Mouse (Mus musculus): Measurements from ENCODE around the gene Rreb1. TPM values are rescaled to one million over a fixed set of nuclear protein-coding genes. Genes with fewer than 3 reads are reported as not detected.

Gene Rreb1
- 10 to 100 TPM; 20.7 to 44.1 TPM for total RNA-seq (2021)

DNA sequence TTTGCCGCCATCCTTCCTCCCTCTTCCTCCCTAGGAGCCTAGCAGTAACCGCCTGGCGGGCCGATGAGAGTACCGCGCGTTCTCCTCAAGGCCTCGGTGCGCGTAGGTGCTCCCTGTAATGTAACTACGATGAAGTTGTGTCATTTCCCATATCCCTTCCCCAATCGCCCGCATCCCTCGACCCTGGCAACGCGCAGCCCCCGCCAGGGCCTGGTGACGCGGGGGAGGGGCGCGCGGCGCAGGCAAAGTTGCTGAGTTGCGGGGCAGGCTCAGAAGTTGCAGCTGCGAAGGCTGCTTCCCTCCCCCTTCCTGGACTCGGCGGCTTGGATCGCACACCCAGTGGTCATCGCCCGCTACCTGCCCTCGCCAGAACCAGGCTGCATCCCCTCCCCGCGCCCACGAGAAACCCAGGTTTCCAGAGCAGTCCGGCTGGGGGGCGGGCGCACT, at the start of gene Rreb1:
Rreb1 (plus strand) TSS at position 254 of the 447 bp plus-strand sequence.
- peak; percentile 39 to 45 for DNase-seq (ENCODE audit: low spot score in 2 of 2)
- intact Hi-C loops (cut with DNase I): no loop called here

DNA sequence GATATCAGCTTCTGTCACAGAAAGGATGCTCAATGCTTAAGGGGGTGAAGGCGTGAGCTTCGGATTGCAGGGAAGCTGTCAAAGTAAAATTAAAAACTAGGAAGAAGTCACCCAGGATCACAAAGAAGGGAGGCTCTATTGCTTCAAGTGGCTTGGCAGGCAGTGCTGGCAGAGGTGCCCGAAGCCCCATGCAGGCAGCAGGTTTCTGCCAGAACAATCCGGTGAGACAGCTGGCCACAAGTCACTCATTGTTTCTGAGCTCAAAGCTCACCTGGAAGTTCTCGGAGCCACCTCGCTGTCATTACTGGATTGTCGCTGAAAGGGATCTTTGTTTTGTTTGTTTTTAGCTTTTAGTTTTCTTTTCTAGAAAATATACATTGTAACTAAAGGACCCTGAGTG, 49.6 kb upstream of the Rreb1 start:
- DNase-seq (ENCODE audit: low spot score in 2 of 2): no peak
- intact Hi-C loops (cut with DNase I): no loop called here

DNA sequence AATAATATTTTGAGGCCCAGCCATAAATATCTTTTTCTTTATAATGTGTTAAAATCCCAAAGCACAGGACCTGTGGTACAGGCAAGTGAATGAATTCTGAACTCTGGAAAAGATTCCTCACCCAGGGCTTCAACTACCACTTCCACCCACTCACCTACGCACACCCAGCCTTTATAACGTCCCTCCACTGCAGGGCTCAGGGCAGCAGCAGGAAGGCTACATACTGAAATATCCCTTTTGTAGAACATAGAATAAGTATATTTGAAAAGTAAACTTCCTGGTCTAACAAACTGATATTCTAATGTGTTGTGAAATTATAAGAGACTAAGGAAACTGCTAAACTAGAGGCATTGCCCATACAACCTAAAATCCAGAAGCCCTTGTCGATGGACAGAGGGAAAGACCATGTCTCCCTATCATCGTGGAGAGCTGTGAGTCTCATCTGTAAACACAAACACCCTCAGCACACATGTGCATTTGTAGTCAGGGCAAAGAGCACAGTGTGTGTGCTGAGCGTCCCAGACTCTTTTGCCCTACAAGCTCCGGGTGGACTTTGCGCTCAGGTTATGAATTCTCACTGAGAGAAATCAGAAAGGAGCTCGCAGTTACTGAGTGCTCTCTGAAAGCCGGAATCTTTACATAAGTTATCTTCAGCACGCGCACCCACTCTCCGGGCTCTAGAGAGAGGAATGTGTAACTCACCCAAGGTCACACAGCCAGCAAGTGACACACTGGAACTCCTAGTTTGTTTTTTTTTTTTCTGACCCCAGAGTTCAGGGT, 46.1 kb upstream of the Rreb1 start:
- intact Hi-C loops (cut with DNase I): no loop called here
- DNase-seq (ENCODE audit: low spot score in 2 of 2): no peak

DNA sequence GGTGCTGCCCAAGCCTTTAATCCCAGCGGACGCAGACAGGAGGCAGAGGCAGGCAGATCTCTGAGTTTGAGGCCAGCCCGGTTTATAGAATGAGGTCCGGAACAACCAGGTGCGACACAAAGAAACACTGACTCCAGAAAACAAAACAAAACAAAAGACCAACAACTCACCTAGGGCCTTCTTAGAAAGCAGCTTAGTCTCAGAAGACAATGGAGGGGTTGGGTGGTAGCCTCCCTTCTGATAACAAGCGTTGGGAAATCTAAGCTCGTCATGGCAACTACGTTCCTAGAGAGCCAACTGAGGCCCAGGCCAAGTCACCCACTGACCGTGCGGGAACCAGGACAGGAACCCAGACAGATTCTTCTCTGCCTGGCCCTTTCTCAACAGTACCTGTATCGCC, 43.7 kb upstream of the Rreb1 start:
- DNase-seq (ENCODE audit: low spot score in 2 of 2): no peak
- intact Hi-C loops (cut with DNase I): no loop called here

DNA sequence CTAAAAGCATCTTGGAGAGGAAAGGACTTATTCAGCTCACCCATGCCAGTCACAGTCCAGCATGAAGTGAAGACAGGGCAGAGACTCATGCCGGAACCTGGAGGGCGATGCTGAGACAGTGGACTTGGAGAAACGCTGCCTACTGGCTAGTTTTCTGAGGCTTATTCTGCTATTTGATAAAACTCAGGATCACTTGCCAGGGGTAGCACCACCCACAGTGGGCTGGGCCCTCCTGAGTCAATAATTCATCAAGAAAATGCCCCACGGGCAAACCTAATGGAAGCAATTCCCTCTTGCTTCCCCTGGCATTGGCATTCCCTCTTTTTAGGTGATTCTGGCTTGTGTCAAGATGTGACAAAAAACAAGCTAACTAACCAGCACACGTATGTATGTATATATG, 38.1 kb upstream of the Rreb1 start:
- intact Hi-C loops (cut with DNase I): no loop called here
- no peak for DNase-seq (ENCODE audit: low spot score in 2 of 2)

DNA sequence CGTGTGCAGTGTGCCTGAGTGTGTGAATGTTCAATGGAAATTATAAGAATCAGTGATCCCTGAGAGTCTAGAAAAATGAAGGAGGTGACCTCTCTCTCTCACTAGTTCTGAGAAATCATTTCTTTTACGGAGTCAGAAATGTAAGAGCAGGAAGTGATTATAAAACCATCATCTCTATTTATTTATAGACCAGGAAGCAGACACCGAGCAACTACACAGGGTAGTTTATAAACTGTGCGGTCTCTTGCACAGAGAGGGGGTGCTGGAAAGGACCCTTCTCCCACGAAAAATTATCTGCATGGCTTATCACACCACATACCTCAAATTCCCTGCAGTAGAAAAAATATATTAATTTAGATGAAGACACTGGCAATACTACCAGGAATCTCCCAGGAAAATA, 37.4 kb upstream of the Rreb1 start:
- DNase-seq (ENCODE audit: low spot score in 2 of 2): no peak
- intact Hi-C loops (cut with DNase I): no loop called here

DNA sequence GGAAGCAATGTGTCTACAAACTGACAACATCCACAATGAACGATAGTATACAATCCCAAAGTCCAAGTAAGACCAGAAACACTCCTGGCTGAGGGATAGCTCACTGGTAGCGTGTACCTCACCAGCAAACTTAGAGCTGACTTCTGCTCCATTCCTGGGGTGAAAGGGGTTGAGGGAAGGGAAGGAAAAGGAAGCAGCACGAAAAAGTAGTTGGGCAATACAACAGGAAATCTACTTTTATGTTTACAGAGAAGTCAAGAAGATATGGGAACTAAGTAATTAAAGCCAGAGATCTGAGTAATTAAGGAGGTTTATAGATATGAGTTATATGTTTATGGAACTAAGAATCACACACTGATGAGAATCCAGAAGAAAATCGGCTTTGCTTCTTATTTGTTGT, 36.0 kb upstream of the Rreb1 start:
- DNase-seq (ENCODE audit: low spot score in 2 of 2): no peak
- intact Hi-C loops (cut with DNase I): no loop called here

DNA sequence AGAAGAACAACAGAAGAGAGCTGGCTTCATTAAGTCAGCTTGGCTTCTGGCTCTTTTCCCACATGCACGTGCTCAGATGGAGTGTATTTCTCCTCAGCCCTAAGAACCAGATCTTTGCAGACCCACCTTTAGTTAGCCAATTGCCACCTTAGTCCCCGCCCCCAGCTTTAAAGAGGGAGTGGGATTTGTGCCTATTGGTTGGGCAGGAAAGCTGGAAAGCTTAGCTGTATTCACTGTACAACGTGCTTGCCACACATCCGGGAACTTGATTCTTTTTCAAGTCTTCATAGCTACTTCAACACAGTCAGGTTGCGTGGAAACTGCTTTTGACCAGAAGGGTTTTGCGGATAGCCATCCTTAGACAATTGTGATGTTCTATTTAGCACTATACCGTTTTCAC, 30.7 kb upstream of the Rreb1 start:
- intact Hi-C loops (cut with DNase I): no loop called here
- DNase-seq (ENCODE audit: low spot score in 2 of 2): no peak

DNA sequence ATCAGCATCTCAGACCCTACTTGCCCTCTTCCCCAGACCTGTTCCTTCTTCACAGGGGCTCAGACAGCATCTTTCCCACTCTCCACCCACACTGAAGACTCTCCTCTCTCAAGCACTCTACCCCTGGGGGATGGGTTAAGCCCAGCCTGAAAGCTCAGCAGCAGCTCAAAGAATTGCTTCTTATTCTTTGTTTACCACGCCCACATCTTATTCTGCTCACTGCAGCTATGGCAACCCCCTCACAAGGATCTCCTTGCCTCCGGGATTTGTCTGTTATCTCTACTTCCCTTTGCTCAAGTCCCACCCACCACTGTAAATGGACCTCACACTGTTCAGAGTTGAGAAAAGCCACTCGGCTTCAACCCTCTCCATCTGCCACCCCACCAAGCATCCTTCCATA, 28.7 kb upstream of the Rreb1 start:
- DNase-seq (ENCODE audit: low spot score in 2 of 2): peak in 1 of 2 experiments; percentile 6
- intact Hi-C loops (cut with DNase I): no loop called here

DNA sequence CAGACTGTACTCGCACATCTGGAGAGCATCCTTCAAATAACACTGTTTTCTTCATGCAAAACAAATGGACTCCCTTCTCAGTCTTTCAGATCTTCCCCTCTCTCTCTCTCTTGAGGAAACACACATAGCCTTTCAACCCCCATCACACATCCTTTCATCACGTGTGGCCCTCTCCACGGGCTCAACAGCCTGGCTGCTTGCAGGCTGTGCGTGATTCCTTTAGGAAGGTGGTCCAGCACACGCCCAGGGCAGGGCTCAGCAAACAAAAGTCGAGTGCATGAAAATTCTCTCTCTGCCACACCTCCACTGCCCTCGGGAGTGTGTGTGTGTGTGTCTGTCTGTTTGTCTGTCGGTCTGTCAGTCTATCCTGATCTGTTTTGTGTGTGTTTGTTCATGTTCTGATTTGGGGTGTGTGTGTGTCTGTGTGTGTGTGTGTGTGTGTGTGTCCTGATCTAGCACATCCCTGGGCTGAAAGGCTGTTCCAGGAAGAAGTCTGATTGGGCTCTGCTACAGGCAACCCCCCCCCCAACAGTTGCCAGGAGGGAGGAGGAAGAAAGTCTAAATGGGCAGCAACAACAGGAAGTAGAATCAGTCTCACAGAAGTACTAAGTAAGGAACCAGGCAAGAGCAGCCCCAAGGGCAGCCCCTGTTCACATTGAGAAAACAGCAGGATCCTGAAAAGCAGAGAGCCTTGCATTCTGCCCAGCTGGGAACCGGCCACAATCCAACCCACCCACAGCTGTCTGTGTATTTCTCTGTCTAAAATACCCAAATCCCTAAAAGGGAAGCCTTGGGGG, 26.8 kb upstream of the Rreb1 start:
- peak; percentile 29 to 33 for DNase-seq (ENCODE audit: low spot score in 2 of 2)
- intact Hi-C loops (cut with DNase I): no loop called here

DNA sequence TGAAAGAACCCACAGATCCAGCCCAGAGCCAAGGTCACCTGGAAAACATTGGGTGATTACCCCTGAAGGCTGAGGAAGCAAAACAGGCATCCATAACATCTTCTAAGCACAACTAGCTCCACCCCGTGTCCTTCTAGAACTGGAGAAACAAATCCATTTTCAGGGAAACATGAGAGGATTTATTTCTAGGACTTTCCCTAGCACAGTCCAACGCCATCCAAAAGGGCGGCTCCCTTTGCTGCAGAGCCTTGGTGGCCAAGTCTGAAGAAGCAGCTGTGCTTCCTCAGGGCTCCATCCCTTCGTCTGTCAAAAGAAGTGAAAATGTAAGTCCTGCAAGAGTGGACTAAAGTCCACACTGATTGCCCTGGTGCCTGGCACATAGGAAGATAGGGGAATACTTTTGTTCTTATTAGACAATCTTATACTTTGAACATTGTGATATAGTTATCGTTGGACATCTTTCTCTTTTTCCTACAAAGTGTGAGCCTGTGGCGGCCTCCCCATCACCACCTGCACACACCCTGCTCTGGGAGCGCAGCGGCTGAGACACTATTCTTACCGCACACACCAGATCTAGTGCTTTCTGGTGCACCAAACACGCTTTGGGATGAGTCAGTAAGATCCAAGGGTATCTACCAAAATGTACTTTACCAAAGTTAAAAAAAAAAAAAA, 18.7 kb upstream of the Rreb1 start:
- intact Hi-C loops (cut with DNase I): no loop called here
- no peak for DNase-seq (ENCODE audit: low spot score in 2 of 2)

DNA sequence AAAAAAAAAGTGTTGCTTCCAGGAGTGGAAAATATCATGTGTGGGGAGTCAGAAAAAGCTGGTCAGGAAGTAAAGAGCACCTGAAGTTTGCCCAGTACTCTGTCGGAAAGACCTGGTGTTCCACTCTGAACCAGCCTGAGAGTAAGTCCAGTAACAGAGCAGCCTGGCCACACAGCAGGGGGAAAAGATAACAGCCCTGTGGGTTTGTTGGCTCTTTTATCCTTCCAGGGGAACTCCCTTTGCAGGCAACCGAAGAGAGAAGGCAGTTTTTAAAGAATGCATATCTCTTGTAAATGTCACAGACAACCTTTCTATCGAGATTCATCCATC, 18.2 kb upstream of the Rreb1 start:
- DNase-seq (ENCODE audit: low spot score in 2 of 2): no peak
- intact Hi-C loops (cut with DNase I): no loop called here

DNA sequence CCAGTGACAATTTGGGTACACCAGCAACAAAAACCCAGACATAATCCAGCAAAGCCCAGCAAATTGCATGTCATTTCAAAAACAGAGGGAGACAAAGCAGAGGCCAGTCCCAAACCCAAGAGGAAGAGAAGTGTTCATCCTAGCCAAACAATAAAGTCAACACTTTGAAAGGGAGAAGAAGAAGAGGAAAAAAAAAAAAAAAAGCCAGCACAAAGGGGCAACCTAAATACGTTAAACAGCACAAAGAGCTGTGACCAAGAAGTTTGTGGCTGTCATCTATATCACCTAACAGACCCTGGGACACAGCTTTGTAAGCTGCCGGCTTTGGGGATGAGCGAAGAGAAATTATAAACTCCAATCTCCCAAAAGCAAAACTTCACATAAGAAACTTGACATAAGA, 17.8 kb upstream of the Rreb1 start:
- DNase-seq (ENCODE audit: low spot score in 2 of 2): no peak
- intact Hi-C loops (cut with DNase I): no loop called here

DNA sequence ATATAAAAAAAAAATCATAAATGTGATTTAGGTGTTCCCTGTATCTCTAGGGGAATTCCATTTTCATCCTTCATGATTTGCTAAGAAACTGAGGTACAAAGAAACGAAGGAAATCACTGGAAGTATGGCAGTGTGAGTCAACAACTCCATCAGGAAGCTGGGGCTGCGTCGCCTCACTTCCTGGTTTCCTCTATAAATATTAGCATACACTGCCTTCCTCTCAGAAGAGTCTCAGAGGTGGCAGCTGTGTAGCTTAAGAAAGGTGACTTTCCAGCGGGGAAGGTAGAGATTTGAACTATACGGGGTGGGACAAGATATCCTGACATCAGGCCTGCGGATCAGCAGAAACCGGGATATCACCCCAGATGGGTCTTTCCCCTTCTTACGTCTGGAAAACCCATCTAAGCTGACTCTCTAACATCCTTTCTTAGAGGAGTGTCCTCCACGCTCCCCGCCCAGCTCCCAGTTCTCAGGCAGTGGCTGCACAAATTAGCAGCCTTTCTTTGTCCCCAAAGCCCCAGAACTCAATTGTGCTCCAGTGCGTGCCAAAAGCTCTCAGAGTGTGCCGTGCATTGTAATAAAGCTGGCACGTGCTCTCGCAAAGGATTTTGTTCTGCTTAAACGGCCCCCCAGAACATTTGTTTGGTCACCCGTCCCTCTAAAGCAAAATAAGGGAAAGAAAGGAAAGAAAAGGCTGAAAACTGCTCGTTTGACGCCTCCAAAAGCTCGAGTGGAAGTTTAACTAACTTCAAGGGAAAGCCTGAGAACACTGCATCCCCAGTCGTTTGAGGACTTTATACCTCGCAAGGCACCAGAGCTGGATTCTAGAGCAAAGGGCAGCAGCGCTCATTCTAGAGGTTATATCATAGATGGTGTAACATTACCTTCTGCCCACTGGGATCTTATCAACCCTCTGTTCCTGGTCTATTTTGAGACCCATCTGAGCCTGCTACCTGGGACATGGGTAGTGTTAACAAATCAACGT, 17.0 kb upstream of the Rreb1 start:
- no peak for DNase-seq (ENCODE audit: low spot score in 2 of 2)
- intact Hi-C loops (cut with DNase I): no loop called here

DNA sequence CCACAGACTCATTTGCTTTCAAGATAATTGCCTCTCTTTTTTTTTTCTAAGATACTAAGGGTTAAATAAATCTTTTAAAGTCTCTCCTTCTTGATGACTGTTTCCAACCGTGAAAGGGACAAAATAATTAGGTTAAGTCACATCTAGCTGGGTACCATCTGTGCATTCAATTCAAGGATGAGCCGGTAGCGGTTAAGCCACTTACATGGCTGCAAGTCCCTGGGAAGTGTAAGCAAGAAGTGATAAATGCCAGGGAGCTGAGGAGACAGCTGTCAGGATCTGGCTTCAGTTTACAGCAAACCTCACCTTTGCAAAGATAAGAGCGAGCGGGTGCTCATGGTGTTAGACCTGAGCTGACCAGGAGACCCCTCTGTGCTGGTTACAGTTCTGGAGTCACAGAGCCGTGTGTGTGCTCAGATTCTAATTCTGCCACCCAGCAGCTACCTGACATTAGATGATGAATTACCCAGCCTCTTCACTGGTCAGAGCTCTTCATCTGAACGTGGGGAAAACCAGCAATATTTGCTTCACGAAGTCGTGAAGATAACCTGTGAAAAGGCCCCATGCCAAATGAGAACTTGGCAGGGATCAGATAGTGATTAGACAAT, 14.3 kb upstream of the Rreb1 start:
- DNase-seq (ENCODE audit: low spot score in 2 of 2): no peak
- intact Hi-C loops (cut with DNase I): no loop called here

DNA sequence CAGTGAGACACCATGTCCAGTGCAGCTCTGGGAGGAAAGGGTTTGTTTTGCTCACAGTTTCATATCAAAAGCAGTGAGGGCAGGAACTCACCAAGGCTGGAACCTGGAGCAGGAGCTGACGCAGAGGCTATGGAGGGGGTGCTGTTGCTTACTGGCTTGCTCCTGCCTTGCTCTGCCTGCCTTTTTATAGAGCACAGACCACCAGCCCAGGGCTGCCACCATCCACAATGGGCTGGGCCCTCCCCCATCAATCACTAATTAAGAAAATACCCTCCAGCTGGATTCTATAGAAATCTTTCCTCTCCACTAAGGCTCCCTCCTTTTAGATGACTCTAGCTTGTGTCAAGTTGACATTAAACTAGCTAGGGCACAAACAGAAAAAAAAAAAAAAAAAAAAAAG, 8.4 kb upstream of the Rreb1 start:
- no peak for DNase-seq (ENCODE audit: low spot score in 2 of 2)
- intact Hi-C loops (cut with DNase I): no loop called here

DNA sequence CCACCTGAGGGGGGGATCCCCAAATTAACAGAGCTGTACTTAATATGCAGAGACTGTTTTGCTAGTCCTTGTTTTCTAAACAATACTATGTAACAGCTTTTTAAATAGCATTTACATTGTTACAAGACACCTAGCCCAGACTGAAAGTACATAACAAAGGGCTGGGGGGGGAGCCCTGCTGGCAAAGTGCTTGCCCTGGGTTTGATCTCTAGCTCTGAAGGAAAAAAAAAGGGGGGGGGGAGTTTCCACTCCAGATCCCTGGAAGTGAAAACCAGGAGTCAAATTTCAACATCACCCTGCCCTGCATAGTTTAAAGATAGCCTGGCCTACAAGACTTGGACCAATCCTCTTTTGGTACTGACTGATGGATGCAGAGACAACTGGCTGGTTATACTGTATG, 4.7 kb upstream of the Rreb1 start:
- DNase-seq (ENCODE audit: low spot score in 2 of 2): no peak
- intact Hi-C loops (cut with DNase I): no loop called here

DNA sequence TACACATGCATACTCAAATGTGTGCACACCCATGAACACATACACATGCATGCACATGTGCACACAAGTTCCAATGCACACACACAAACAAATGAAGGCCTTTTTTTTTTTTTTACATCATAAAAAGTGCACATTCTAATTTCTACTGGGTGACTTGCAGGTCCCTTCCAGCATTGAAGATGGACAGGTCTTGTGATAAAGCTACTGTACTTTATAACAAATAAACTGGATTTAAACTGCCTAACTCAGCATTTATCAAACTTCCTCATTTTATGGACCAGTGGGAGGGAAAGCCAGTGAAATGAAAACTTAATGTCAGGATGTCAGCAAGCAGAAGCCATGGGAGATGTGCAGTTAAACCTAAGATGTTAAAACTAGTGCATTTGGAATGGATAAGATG, 1.5 kb upstream of the Rreb1 start:
- intact Hi-C loops (cut with DNase I): no loop called here
- DNase-seq (ENCODE audit: low spot score in 2 of 2): no peak
